Mouse (Mus musculus): ENCODE data around the gene Shoc2. TPM values are rescaled to one million over a fixed set of nuclear protein-coding genes. Genes with fewer than 3 reads are reported as not detected.

Gene Shoc2
- total RNA-seq (2023): 47.4 to 58.8 TPM (median 49.8 TPM) in 4 replicates

DNA sequence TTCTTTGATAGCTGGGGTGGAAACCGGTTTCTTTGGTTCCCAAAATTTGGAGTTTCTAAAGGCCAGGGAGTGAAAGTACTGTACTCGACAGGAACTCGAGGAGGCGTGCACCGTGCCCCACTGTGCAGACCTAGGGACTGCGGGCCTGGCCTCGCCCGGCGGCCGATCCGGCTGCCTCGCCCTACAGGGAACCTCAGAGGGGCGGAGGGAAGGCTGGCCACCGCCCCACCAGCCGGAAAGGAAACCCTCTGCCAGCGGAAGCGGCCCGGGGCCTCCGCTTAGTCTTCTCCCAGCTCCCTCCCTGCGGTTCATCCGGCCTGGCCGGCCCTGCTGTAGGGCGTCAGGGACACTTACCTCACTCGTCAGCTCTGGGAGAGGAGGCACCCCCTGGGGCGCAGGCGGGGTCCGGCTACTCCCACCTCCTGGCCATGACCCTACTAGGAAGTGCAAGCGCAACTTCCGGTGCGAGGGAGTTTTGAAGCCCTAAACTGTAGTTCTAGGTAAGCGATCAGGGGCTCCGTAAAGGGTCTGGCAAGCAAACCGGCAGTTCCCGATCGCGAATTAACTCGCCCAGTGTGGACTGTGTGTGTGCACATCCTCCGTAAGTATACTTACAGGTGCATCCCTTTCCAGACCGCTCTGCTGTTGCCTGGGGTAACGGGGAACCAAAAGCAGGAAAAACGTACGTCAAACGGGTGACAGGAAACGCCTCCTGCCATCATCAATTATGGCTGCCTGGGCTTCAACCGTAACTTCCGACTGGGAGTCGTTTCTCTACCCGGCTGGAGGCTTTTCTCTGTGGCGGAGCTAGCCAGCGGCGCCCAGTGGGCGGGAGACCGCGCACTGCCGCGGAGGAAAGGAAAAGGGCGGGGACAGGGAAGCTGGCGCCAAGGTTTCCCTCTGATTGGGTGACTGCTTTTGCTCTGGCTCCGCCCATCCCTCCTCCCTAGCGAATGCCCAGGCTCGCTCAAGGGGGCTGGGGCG is at the start of gene Shoc2, which contains the start of gene Bbip1:
Gene Shoc2 (plus strand): TSS at position 505 of the 984 bp plus-strand sequence.
Gene Bbip1 (minus strand): TSS at position 826 of the 984 bp plus-strand sequence.

DNA sequence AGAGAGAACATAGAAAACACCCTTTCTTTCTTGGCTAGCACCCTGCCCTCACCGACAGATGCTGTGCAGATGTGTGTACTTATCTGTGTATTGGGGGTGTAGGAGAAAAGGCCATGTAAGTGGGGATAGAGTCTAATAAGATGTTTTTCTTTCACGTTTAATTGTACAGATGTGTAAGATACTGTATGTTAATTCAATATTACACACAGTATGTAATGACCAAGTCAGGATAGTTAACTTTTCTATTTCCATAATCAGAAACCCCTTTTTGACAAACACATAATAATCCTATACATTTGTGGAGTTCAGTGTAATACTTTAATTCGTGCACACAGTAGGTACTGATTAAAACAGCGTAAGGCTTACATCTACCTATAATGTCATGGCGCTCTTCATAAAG is 99.7 kb downstream of the Shoc2 start, which contains the start of gene Adra2a:
Gene Adra2a (plus strand): TSS at position 301 of the 400 bp plus-strand sequence.

Other genes with a start within 250 kb of the Shoc2 start
- gene Pdcd4, start 52.1 kb upstream of the Shoc2 start, total RNA-seq (2023): 208 to 221 TPM (median 218 TPM) in 4 replicates
- gene Bbip1, start 321 bp downstream of the Shoc2 start, total RNA-seq (2023): 51.8 to 60.5 TPM (median 54.1 TPM) in 4 replicates
- 0.69 to 1.1 TPM (median 0.91 TPM) in 4 replicates for gene Adra2a, start 99.8 kb downstream of the Shoc2 start, total RNA-seq (2023)